Mouse (Mus musculus): ENCODE measurements around the gene Denr.

Gene Denr

GRCm38 (mm10) chr5:123906976-123907630 lies at the start of gene Denr:
Gene Denr, plus strand, starts transcription at chr5:123907175.
- DNase-seq (ENCODE audit: low read depth, low spot score) = peak; percentile 95

GRCm38 (mm10) chr5:123858798-123859197 lies 48.2 kb upstream of the Denr start:
- DNase-seq (ENCODE audit: low read depth, low spot score) = no peak

GRCm38 (mm10) chr5:123862374-123863350 lies 44.3 kb upstream of the Denr start:
- no peak for DNase-seq (ENCODE audit: low read depth, low spot score)

GRCm38 (mm10) chr5:123863934-123864333 lies 43.0 kb upstream of the Denr start:
- no peak for DNase-seq (ENCODE audit: low read depth, low spot score)

- DNase-seq (ENCODE audit: low read depth, low spot score) = no peak
These were observed 41.6 kb upstream of the Denr start, which contains the start of gene Hcar2 for GRCm38 (mm10) chr5:123865365-123865764. Gene Hcar2, minus strand, starts transcription at chr5:123865499.

GRCm38 (mm10) chr5:123866457-123866856 lies 40.5 kb upstream of the Denr start:
- no peak for DNase-seq (ENCODE audit: low read depth, low spot score)

GRCm38 (mm10) chr5:123869615-123870014 lies 37.4 kb upstream of the Denr start:
- DNase-seq (ENCODE audit: low read depth, low spot score) = no peak

DNA sequence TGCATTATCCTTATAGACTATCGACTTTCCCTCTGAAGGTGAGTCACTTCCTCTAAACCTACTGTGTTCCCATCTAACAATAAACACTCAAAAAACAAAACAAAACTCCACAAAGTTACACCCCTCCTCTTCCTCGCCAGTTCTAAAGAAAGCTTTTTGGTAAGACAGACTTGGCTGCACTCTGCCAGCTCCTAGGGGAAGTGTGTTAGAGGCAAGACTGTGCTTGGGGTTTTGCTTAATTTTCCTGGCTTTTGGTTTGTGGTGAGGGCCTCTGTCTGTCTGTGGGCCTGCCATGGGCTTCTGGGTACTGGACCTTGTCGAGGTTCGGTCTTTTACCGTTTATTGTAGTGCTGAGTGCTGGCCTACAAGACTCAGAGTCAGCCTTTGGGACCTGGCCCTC lies 32.8 kb upstream of the Denr start:
- DNase-seq (ENCODE audit: low read depth, low spot score) = no peak

DNA sequence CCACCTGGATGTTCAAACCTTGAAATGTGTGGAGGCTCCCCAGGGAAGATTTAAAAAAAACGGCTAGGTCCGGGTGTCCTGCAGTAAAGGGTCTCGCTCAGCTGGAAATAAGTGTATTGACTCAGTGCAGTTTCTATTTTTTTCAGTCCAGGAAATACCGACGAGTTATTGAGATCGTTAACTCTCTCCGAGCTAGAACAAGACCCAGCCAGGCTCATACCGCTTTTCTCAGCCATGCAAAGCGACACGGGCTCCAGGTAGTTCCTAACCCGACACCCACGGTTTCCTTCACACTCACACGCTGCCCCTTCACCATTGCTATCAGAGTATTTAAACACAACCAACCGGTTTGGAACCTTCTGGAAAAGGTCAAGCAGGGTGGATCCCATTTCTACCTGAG lies 28.9 kb upstream of the Denr start:
- no peak for DNase-seq (ENCODE audit: low read depth, low spot score)

GRCm38 (mm10) chr5:123879928-123880327 lies 27.0 kb upstream of the Denr start, which contains the start of gene Hcar1:
Gene Hcar1, minus strand, starts transcription at chr5:123880020.
- no peak for DNase-seq (ENCODE audit: low read depth, low spot score)

GRCm38 (mm10) chr5:123880778-123881177 lies 26.2 kb upstream of the Denr start:
- peak; percentile 76 for DNase-seq (ENCODE audit: low read depth, low spot score)

- DNase-seq (ENCODE audit: low read depth, low spot score) = no peak
These were observed 23.1 kb upstream of the Denr start for GRCm38 (mm10) chr5:123883891-123884290.

DNA sequence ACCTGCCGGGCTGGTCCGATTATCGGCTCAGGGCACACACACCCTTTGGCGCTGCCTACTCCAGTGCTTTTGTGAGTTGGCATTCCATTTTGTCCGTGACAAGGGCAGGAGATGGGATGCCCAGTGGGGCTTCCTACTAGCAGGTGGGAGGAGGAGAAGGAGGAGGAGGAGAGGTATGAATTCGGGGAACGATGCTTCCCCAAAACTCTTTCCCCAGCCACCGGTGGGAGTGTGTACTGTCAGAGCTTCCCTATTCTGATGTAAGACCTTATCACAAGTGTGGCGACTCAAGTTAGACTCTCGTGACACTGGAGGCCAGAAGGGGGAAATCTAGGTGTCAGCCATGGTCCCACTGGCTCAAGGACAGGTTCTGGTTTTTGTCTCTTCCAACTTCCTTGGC lies 22.6 kb upstream of the Denr start:
- no peak for DNase-seq (ENCODE audit: low read depth, low spot score)

DNA sequence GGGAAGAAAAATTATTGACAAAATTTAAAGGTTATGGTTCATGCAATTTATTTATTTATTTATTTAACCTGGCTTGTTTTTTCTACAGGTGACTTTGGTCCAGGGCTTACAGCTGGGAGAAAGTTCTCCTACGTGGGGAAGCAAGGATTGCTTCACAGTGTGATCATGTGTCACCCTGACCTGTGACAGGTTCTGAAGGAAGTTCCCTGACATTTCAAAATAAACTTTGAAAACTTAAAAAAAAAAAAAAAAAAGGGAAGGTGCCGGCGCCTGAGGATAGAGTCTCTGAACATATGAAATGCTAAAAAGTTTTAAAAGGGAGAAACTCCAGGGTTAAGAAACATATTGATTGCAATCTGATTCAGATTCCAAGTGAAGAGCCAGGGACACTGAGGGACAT lies 20.6 kb upstream of the Denr start:
- no peak for DNase-seq (ENCODE audit: low read depth, low spot score)

GRCm38 (mm10) chr5:123890312-123890711 lies 16.7 kb upstream of the Denr start:
- DNase-seq (ENCODE audit: low read depth, low spot score) = no peak

DNA sequence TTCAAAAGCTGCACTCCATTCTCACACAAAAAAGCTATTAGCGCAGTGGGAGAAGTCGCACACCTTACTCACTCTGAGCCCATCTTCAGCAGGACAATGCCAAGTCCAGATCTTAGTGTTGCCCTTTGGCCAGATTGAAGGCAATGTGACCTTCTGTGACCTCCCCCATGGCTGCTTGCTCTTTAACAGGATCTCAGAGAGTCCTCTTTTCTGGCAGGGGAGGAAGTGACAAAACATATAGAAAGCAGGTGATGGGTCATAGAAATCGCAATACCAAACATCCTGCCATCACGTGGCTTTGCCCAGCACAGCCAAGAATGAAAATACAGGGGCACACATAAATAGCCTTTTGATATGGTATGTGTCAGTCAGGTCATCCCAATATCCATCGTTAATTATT lies 16.0 kb upstream of the Denr start:
- no peak for DNase-seq (ENCODE audit: low read depth, low spot score)

DNA sequence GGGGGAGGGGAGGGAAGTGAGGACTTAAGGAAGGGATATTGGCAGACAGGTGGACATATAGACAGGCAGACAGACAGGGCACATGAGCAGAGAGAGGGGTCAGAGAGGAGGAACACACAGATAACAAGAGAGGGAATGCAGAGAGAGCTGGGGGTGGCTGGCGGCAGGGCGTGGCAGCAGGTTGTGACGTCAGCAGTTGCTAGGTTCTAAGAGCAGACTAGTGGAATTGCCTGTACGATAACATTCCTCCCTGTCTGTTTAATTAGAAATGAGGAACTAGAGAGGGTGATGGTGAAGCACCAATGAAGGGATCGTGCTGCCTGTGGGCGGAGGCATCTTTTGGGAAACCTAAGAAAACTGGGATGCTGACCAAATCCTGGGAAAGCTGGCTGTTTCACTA lies 15.3 kb upstream of the Denr start:
- DNase-seq (ENCODE audit: low read depth, low spot score) = peak; percentile 54

GRCm38 (mm10) chr5:123893520-123893919 lies 13.5 kb upstream of the Denr start:
- DNase-seq (ENCODE audit: low read depth, low spot score) = no peak

- no peak for DNase-seq (ENCODE audit: low read depth, low spot score)
These were observed 10.6 kb upstream of the Denr start for GRCm38 (mm10) chr5:123896395-123896794.

DNA sequence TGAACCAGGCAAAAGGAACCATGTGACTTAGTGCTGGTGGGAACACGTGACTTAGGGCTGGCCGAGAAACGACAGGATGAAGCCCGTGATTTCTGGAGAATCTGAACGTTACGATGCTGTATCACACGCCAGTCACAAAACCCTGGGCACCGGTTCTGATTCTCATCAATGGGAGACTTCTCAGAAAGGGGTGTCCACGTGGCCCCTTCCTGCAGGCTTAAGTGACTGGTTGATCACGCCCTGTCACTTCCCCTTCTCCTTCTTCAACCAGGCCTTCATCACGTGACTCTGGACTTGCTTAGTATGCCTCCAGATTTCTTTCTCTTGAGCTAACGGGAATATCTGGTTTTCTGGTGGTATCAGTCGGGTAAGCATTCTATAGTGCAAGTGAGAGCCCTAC lies 9.6 kb upstream of the Denr start:
- DNase-seq (ENCODE audit: low read depth, low spot score) = peak; percentile 24

DNA sequence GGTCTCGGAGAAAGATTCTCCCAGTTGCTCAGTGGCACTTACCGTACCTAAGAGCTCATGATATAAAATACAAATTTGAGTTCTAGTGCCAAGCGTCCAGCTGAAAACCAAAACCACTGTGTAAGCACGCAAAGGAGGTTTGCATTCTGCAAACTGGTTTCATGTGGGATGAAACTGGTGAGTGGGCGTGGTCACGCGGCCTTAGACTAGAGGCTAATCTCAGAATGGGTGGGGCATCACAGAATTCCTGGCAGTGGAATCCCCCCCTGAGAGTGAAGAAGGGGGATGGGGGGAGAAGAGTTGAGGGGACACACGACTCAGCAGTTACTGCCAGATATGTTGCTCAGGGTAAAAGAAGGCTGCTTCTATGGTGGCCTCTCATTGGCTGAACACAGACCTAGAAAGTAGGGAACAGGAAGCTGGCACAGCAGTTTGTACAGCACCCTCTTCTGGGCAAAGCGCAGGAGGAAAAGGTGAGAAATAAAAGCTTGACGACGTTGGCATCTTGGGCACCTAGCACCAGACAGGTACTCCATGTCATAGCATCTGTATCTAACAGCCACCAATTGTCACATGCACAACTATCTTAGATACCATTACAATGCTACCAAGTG lies 2.8 kb upstream of the Denr start:
- peak; percentile 62 for DNase-seq (ENCODE audit: low read depth, low spot score)
